Mouse (Mus musculus) kidney, postnatal 36 days (tissue): ENCODE data around the gene Kdm4d.
"Not testable (repeated sequence)": the region's sequence is repeated elsewhere in the genome, so short reads cannot be mapped to it uniquely, and the experiment has no call there.

ENCODE experiments used
- DNase-seq, 2 experiments: peaks; one replicate each; pipeline ENCODE4 v3.0.0; 2021 to 2022; ENCODE audit warnings: mixed read lengths in 2 of 2

The Kdm4d gene

DNA sequence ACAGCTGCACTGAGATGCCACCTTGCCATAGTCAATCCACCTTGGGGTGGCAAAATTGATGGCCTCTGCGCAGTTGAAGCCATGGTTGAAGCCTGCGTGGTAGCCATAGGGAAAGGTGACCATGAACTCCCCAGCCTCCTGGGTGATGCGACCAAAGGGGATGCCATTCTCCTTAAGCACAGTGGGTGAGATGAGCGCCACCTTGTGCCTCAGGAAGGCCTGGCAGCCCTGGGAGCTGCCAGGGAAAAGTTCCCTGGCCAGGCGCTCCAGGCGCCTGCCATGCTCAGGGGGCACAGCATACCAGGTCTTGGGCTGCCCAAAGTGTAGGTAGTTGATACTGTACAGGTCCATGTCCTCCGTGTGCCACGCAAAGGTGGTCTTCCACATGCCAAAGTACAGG lies 49.2 kb downstream of the Kdm4d start:
- DNase-seq: peak in 1 of 2 experiments; percentile 12

GRCm38 (mm10) chr9:14447086-14447485 lies 53.2 kb downstream of the Kdm4d start:
- DNase-seq: not testable (repeated sequence)

DNA sequence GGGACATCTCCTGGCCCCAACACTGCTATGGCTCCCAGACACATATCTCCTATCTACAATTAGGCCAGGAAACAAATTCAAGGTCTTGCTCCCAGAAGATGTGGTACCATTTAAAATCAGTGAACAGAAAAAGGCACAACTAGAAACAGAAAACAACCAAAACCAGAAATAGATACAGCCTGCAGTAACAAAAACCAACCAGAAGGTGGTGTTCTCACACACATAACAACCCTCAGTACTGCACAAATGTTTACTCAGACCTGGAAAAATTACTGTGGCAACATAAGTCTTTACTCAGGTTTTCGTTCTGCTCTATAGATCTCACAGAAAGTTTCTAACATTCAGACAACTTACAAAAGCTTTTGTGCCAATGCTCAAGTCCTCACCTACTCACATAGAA lies 59.9 kb downstream of the Kdm4d start:
- DNase-seq: no peak

- peak; percentile 9 to 44 for DNase-seq
Observed at GRCm38 (mm10) chr9:14433252-14433939, 66.9 kb downstream of the Kdm4d start.
